Mouse (Mus musculus): Measurements from ENCODE around the gene Cldn9.

DNA sequence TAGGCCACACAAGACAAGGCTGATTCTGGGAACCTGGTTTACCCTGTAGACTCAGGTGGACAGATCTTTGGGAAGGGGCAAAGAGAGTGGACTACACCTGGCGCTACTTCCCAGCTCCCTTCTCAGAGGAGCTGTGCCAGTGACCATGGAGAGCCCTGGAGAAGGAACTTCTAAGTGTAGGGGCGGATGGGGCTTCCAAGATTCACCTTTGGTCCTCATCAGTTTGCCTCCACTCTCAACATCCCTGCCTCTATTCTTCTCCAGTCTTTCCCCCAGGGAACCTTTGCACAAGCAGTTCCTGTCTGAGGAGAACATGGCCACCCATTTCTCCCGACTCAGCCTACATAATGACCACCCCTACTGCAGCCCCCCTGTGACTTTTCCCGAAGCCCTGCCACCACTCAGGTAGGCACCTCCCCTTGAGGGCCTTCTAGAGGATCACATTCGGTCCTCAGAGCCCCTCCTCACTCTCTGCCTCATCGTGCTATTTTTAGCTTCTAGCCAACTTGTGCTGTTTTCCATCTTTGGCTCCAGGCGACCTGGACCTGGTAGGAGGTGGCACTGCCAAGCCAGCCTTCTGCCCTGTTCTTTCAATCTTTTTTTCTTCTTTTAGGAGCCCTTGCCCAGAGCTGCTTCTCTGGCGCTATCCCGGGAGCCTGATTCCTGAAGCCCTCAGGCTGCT lies 9.4 kb downstream of the Cldn9 start:
- TF ChIP-seq EP300 (IDR thresholded peaks at IDR 0.05; ENCODE audit: low read depth) (no peak), CTCF (IDR thresholded peaks at IDR 0.05; ENCODE audit: low read depth) (no peak)

Data from liver, postnatal 0 days (tissue).